Mouse (Mus musculus): ENCODE data around the gene Lgalsl.

DNA sequence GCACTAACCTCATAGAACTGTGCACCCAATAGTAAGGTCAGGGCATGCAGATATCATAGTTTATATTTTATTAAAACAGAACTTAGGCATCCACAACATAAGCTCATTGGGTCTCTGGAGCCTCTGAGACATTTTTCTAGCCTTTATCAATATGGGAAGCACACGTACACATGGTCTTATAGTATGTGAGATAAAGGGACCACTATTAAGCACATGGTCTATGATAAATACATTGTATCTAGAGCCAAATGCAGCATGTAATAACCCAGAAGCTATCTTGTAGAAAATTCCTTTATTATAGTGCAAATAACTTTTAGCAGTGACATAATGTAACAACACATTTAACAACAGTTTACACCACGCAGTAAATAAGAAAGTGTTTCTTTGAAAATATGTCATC, 7.6 kb downstream of the Lgalsl start:
- TF ChIP-seq GATA1 (IDR thresholded peaks at IDR 0.05; ENCODE audit: borderline replicate concordance, low read length) (no peak), FLI1 (IDR thresholded peaks at IDR 0.05; ENCODE audit: low read length) (no peak)
